Mouse (Mus musculus) liver, adult 2 months (tissue): ENCODE measurements around the gene Lrrc63. TPM values are rescaled to one million over a fixed set of nuclear protein-coding genes. Genes with fewer than 3 reads are reported as not detected.
"Not testable (repeated sequence)": the region's sequence is repeated elsewhere in the genome, so short reads cannot be mapped to it uniquely, and the experiment has no call there.

Experiments
- DNase-seq: peaks from one replicate; pipeline ENCODE4 v3.0.0-alpha.2; 2011; ENCODE audit warnings: low read depth, low spot score; ENCODE audit errors: extremely low read depth
- H3K27ac ChIP-seq: fragments of 200-500 bp; replicated peaks from 2 replicates; pipeline ENCODE4 v1.5.1; 2012; ENCODE audit warnings: low read depth, mild to moderate bottlenecking, control low read depth, inconsistent platforms, low read length; ENCODE audit not compliant: insufficient read depth
- H3K27me3 ChIP-seq: fragments of 200-500 bp; 2 replicates; pipeline ENCODE4 v1.6.1; 2012; ENCODE audit warnings: mild to moderate bottlenecking, moderate library complexity, low read length, inconsistent platforms; ENCODE audit not compliant: control insufficient read depth, insufficient read depth
- H3K36me3 ChIP-seq: fragments of 200-500 bp; 2 replicates; pipeline ENCODE4 v1.6.1; 2012; ENCODE audit warnings: low read length, inconsistent platforms; ENCODE audit not compliant: control insufficient read depth, insufficient read depth
- H3K4me1 ChIP-seq: fragments of 200-500 bp; 2 replicates; pipeline ENCODE4 v1.6.1; 2011; ENCODE audit warnings: low read length; ENCODE audit not compliant: control insufficient read depth, insufficient read depth
- H3K4me3 ChIP-seq: fragments of 200-500 bp; 2 replicates; pipeline ENCODE4 v1.5.1; 2011; ENCODE audit warnings: low read depth, mild to moderate bottlenecking, control low read depth, low read length, moderate library complexity; ENCODE audit not compliant: insufficient read depth
- H3K79me2 ChIP-seq: fragments of 200-500 bp; 2 replicates; pipeline ENCODE4 v1.6.1; 2012; ENCODE audit warnings: inconsistent platforms, mild to moderate bottlenecking, low read length, moderate library complexity; ENCODE audit not compliant: control insufficient read depth, insufficient read depth
- H3K9ac ChIP-seq: fragments of 200-500 bp; 2 replicates; pipeline ENCODE4 v1.6.1; 2012; ENCODE audit warnings: low read depth, mild to moderate bottlenecking, control low read depth, inconsistent platforms, low read length
- CTCF ChIP-seq: fragments of 200-500 bp; IDR thresholded peaks from 2 replicates; pipeline ENCODE4 v1.5.1; 2011; ENCODE audit warnings: low read depth, low read length, control low read depth
- POLR2A ChIP-seq: fragments of 200-500 bp; IDR thresholded peaks from 2 replicates; pipeline ENCODE4 v1.6.1; 2011; ENCODE audit warnings: low read length, control low read depth; ENCODE audit not compliant: insufficient read depth; ENCODE audit errors: extremely low read depth
- WGBS: fragments of 180-500 bp; shearing (Covaris S2); methylation state at CpG from one replicate; pipeline ENCODE4 v1.1.7; 2018; 5-methylcytosine and 5-hydroxymethylcytosine counted together
- polyA plus RNA-seq: library from polyadenylated mRNA; depleted of rRNA; stranded (reverse); fragments of >200 nt; gene quantifications from 2 replicates; pipeline ENCODE4 v1.2.3, GENCODE M21; 2012
- total RNA-seq: library from RNA; depleted of rRNA; stranded (reverse); fragments of >200 nt; gene quantifications from 2 replicates; pipeline ENCODE4 v1.2.3, GENCODE M21; 2014

Lrrc63 gene
- total and polyA plus RNA-seq, 2 experiments = under 0.01 to 0.04 TPM

GRCm38 (mm10) chr14:75151146-75151545 is 20.5 kb upstream of the Lrrc63 start:
- WGBS = 43% methylated on average over 3 of the region's 3 CpGs
- Histone ChIP-seq H3K27ac (peak overlapping the region; percentile 96), H3K9ac (no peak overlapping the region), H3K4me1 (peaks cover 18% of the 10 kb centered on the region), H3K36me3 (no peaks in the 10 kb centered on the region), H3K27me3 (no peaks in the 10 kb centered on the region), H3K79me2 (peaks cover 7% of the 10 kb centered on the region; the same call in 1 of the 2 replicates), H3K4me3 (no peak overlapping the region)
- no peak for DNase-seq
- TF ChIP-seq POLR2A (no peak), CTCF (no peak)

GRCm38 (mm10) chr14:75150653-75151052 is 20.0 kb upstream of the Lrrc63 start:
- 19% methylated on average over 2 of the region's 2 CpGs for WGBS
- Histone ChIP-seq H3K79me2 (peaks cover 7% of the 10 kb centered on the region; the same call in 1 of the 2 replicates), H3K4me1 (peaks cover 18% of the 10 kb centered on the region), H3K27ac (peak overlapping the region; percentile 96), H3K9ac (no peak overlapping the region), H3K27me3 (no peaks in the 10 kb centered on the region), H3K4me3 (no peak overlapping the region), H3K36me3 (no peaks in the 10 kb centered on the region)
- TF ChIP-seq POLR2A (no peak), CTCF (no peak)
- DNase-seq = peak; percentile 95

- H3K36me3 ChIP-seq = no peaks in the 10 kb centered on the region
- H3K27me3 ChIP-seq = no peaks in the 10 kb centered on the region
- peaks cover 7% of the 10 kb centered on the region for H3K4me1 ChIP-seq
- 76% methylated on average over 9 of the region's 9 CpGs for WGBS
- no peak overlapping the region for H3K27ac ChIP-seq
- no peak for DNase-seq
- no peak overlapping the region for H3K4me3 ChIP-seq
- TF ChIP-seq CTCF = no peak
- no peak for TF ChIP-seq POLR2A
- no peak overlapping the region for H3K9ac ChIP-seq
- H3K79me2 ChIP-seq = peaks cover 10% of the 10 kb centered on the region; the same call in 1 of the 2 replicates
Measured at GRCm38 (mm10) chr14:75148229-75148628, 17.5 kb upstream of the Lrrc63 start.

- H3K4me1 ChIP-seq, DNase-seq, H3K27ac ChIP-seq, H3K27me3 ChIP-seq, H3K36me3 ChIP-seq, H3K79me2 ChIP-seq, H3K9ac ChIP-seq, H3K4me3 ChIP-seq: not testable (repeated sequence)
- WGBS = 92% methylated on average over 2 of the region's 2 CpGs
Measured at GRCm38 (mm10) chr14:75147706-75148105, 17.0 kb upstream of the Lrrc63 start.

- Histone ChIP-seq H3K27me3 (no peaks in the 10 kb centered on the region), H3K9ac (no peak overlapping the region), H3K4me3 (no peak overlapping the region), H3K27ac (no peak overlapping the region), H3K79me2 (peaks cover 25% of the 10 kb centered on the region), H3K4me1 (no peaks in the 10 kb centered on the region; the same call in 1 of the 2 replicates), H3K36me3 (peaks cover 6% of the 10 kb centered on the region)
- no peak for DNase-seq
- TF ChIP-seq CTCF = no peak
- no peak for TF ChIP-seq POLR2A
- 93% methylated on average over 2 of the region's 2 CpGs for WGBS
Measured at GRCm38 (mm10) chr14:75139225-75139624, 8.5 kb upstream of the Lrrc63 start.

GRCm38 (mm10) chr14:75138503-75138902 is 7.8 kb upstream of the Lrrc63 start:
- Histone ChIP-seq H3K4me1 (no peaks in the 10 kb centered on the region; the same call in 1 of the 2 replicates), H3K36me3 (peaks cover 6% of the 10 kb centered on the region), H3K9ac (no peak overlapping the region), H3K79me2 (peaks cover 23% of the 10 kb centered on the region), H3K27me3 (no peaks in the 10 kb centered on the region), H3K4me3 (no peak overlapping the region), H3K27ac (no peak overlapping the region)
- DNase-seq = no peak
- TF ChIP-seq CTCF (no peak), POLR2A (no peak)
- WGBS = 81% methylated on average over 10 of the region's 10 CpGs
